10 mouse cellular contexts compared by ENCODE assay signal in the genomic region with DNA sequence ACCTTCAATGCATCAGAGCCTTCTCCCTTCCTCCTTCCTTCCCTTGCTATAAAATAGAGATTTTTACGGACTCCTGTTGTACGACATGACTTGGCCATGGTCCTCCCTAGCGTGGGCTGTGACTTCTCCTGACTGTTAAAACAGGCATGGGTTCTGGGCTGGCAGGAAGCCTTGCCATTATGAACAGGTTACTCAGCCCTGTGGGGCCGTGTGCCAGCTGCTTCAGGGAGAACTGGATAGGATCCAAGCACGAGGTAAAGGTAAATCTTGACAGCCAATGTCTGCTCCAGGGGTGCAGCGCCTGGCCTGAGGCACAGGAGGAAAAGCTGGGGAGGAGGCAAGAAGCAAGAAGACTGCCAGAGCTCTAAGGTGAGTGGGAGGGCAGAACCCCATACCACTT. TPM values are rescaled to one million over a fixed set of nuclear protein-coding genes. Genes with fewer than 3 reads are reported as not detected.
DNase-seq lines count a peak whose midpoint lies in the region; ATAC-seq and TF ChIP-seq lines count a peak whose summit lies in the region.
"Had no signal": no experiment of that assay in that cellular context is flagged by ENCODE, and none has a peak within 500 bp of the region (broad histone marks: within the 10 kb centered on the region; RNA-seq: fewer than 3 reads in every experiment).

No protein-coding gene starts in this region.

- TF ChIP-seq CTCF in midbrain, postnatal 0 days (IDR thresholded peaks at IDR 0.05): no peak
- no peak for TF ChIP-seq CTCF in lung, embryonic 14.5 days (IDR thresholded peaks at IDR 0.05; ENCODE audit: low read depth)

- peak; percentile 6 for DNase-seq in adrenal gland, postnatal 10 days
- no peak for DNase-seq in adrenal gland, postnatal 36 days
- peak; percentile 4 for DNase-seq in midbrain, postnatal 0 days (ENCODE audit: low spot score)
- DNase-seq in midbrain, embryonic 11.5 days (ENCODE audit: low spot score, missing footprints): no peak
- DNase-seq in lung, embryonic 14.5 days: peak; percentile 66
- no peak for DNase-seq in layer of hippocampus, adult 18-20 months (ENCODE audit: low spot score in 2 of 2)
- DNase-seq in adrenal gland, postnatal 14 days: no peak

- H3K27ac ChIP-seq in midbrain, postnatal 0 days (ENCODE audit: low read depth, low read length): no peak overlapping the region
- H3K27ac ChIP-seq in midbrain, embryonic 11.5 days (ENCODE audit: low read depth, low read length): no peak overlapping the region
- no peak overlapping the region for H3K27ac ChIP-seq in lung, embryonic 14.5 days (ENCODE audit: low read depth)
- H3K27ac ChIP-seq in stomach, embryonic 16.5 days (ENCODE audit: low read length): no peak overlapping the region
- H3K27ac ChIP-seq: layer of hippocampus, adult 2 months; midbrain, embryonic 12.5 days had no signal

- no peaks in the 10 kb centered on the region for H3K36me3 ChIP-seq in midbrain, postnatal 0 days (ENCODE audit: insufficient read depth, low read length)
- no peaks in the 10 kb centered on the region for H3K36me3 ChIP-seq in midbrain, embryonic 11.5 days (ENCODE audit: control insufficient read depth, insufficient read depth, low read length)
- H3K36me3 ChIP-seq in lung, embryonic 14.5 days (ENCODE audit: insufficient read depth): no peaks in the 10 kb centered on the region
- H3K36me3 ChIP-seq in stomach, embryonic 16.5 days (ENCODE audit: control insufficient read depth, insufficient read depth, low read length): no peaks in the 10 kb centered on the region
- H3K36me3 ChIP-seq: midbrain, embryonic 12.5 days had no signal

- no peak for ATAC-seq in midbrain, postnatal 0 days (ENCODE audit: low FRiP score)
- ATAC-seq in midbrain, embryonic 11.5 days (ENCODE audit: low FRiP score): no peak
- peak; percentile 68; the same call in 1 of the 2 replicates for ATAC-seq in lung, embryonic 14.5 days (ENCODE audit: insufficient read depth)
- peak; percentile 80; the same call in 1 of the 2 replicates for ATAC-seq in stomach, embryonic 16.5 days (ENCODE audit: insufficient read depth, low FRiP score)

- H3K4me2 ChIP-seq in midbrain, postnatal 0 days (ENCODE audit: low read depth, low read length, poor library complexity, severe bottlenecking): no peak overlapping the region
- H3K4me2 ChIP-seq in midbrain, embryonic 11.5 days: no peak overlapping the region
- H3K4me2 ChIP-seq in lung, embryonic 14.5 days: no peak overlapping the region
- no peak overlapping the region for H3K4me2 ChIP-seq in stomach, embryonic 16.5 days (ENCODE audit: low read depth, low read length)
- H3K4me2 ChIP-seq: midbrain, embryonic 12.5 days had no signal

- no peak overlapping the region for H3K4me3 ChIP-seq in midbrain, postnatal 0 days (ENCODE audit: low read depth, low read length)
- H3K4me3 ChIP-seq in midbrain, embryonic 11.5 days (ENCODE audit: low read depth, low read length): no peak overlapping the region
- H3K4me3 ChIP-seq in lung, embryonic 14.5 days (ENCODE audit: low read depth, low read length): no peak overlapping the region
- no peak overlapping the region for H3K4me3 ChIP-seq in stomach, embryonic 16.5 days (replicated peaks; ENCODE audit: low read length)
- H3K4me3 ChIP-seq: layer of hippocampus, adult 2 months; midbrain, embryonic 12.5 days had no signal

- no peaks in the 10 kb centered on the region for H3K9me3 ChIP-seq in midbrain, postnatal 0 days (ENCODE audit: low read length)
- H3K9me3 ChIP-seq in midbrain, embryonic 11.5 days (ENCODE audit: control insufficient read depth, low read length): no peaks in the 10 kb centered on the region
- H3K9me3 ChIP-seq in lung, embryonic 14.5 days (ENCODE audit: low read depth, low read length): no peaks in the 10 kb centered on the region
- no peaks in the 10 kb centered on the region for H3K9me3 ChIP-seq in stomach, embryonic 16.5 days (replicated peaks; ENCODE audit: control insufficient read depth, low read length)
- H3K9me3 ChIP-seq: midbrain, embryonic 12.5 days had no signal

- H3K27me3 ChIP-seq in midbrain, postnatal 0 days (ENCODE audit: insufficient read depth, low read length): no peaks in the 10 kb centered on the region
- no peaks in the 10 kb centered on the region for H3K27me3 ChIP-seq in midbrain, embryonic 11.5 days (ENCODE audit: control insufficient read depth, insufficient read depth, low read length)
- H3K27me3 ChIP-seq in lung, embryonic 14.5 days (ENCODE audit: insufficient read depth, low read length): no peaks in the 10 kb centered on the region
- no peaks in the 10 kb centered on the region for H3K27me3 ChIP-seq in stomach, embryonic 16.5 days (ENCODE audit: control insufficient read depth, insufficient read depth, low read length)
- H3K27me3 ChIP-seq: midbrain, embryonic 12.5 days had no signal

- no peak overlapping the region for H3K9ac ChIP-seq in midbrain, postnatal 0 days (replicated peaks; ENCODE audit: low read length, poor library complexity, severe bottlenecking)
- no peak overlapping the region for H3K9ac ChIP-seq in midbrain, embryonic 11.5 days (ENCODE audit: low read length)
- H3K9ac ChIP-seq in lung, embryonic 14.5 days: no peak overlapping the region
- H3K9ac ChIP-seq in stomach, embryonic 16.5 days (ENCODE audit: low read length): no peak overlapping the region
- H3K9ac ChIP-seq: midbrain, embryonic 12.5 days had no signal

- 80% methylated on average over 6 of the region's 6 CpGs for WGBS in midbrain, postnatal 0 days
- WGBS in midbrain, embryonic 11.5 days: 88% methylated on average over 6 of the region's 6 CpGs
- 61% methylated on average over 6 of the region's 6 CpGs for WGBS in lung, embryonic 14.5 days
- WGBS in stomach, embryonic 16.5 days: 57% methylated on average over 6 of the region's 6 CpGs

- H3K4me1 ChIP-seq in midbrain, postnatal 0 days (ENCODE audit: insufficient read depth, low read length): no peaks in the 10 kb centered on the region
- no peaks in the 10 kb centered on the region for H3K4me1 ChIP-seq in midbrain, embryonic 11.5 days (ENCODE audit: control insufficient read depth, insufficient read depth, low read length)
- H3K4me1 ChIP-seq in lung, embryonic 14.5 days (ENCODE audit: insufficient read depth): no peaks in the 10 kb centered on the region
- H3K4me1 ChIP-seq in stomach, embryonic 16.5 days (ENCODE audit: control insufficient read depth, insufficient read depth, low read length): no peaks in the 10 kb centered on the region
- H3K4me1 ChIP-seq: midbrain, embryonic 12.5 days had no signal

RNA-seq across cellular contexts. Expression of a gene that starts 9.5 kb away (rescaled TPM):
- 10 to 100 TPM; 14.4 to 24.0 TPM for total RNA-seq in adrenal gland, postnatal 10 days (2021)
- total RNA-seq in adrenal gland, postnatal 36 days (2021): 10 to 100 TPM; 20.3 to 21.3 TPM
- 38.3 and 40.1 TPM in 2 replicates for total RNA-seq in midbrain, postnatal 0 days (2014; rRNA removed)
- polyA plus RNA-seq in midbrain, postnatal 0 days (2015; fragmentation: Nextera tagmentation; extraction: Ambion mirVana): 55.3 and 59.7 TPM in 2 replicates
- polyA plus RNA-seq in midbrain, embryonic 11.5 days (2014; fragmentation: Nextera tagmentation; extraction: Ambion mirVana): 12.7 and 15.0 TPM in 2 replicates
- polyA plus RNA-seq in lung, embryonic 14.5 days (2014; fragmentation: Nextera tagmentation; extraction: Ambion mirVana): 27.1 and 29.4 TPM in 2 replicates
- 32.1 and 33.7 TPM in 2 replicates for polyA plus RNA-seq in stomach, embryonic 16.5 days (2015; fragmentation: Nextera tagmentation; extraction: Ambion mirVana)
- 10 to 100 TPM; 42.6 to 44.2 TPM for total RNA-seq in layer of hippocampus, adult 18-20 months (2021)
- total RNA-seq in adrenal gland, postnatal 14 days (2021): 16.4 and 20.5 TPM in 2 replicates

Comparison
In these comparisons a context has a peak if more than half of its experiments do, and no peak if none do; other contexts are left out.
1. DNase-seq: peak in adrenal gland, postnatal 10 days (single experiment), midbrain, postnatal 0 days (single experiment) and lung, embryonic 14.5 days (single experiment); none in adrenal gland, postnatal 36 days (0 of 2), midbrain, embryonic 11.5 days (single experiment), layer of hippocampus, adult 18-20 months (0 of 2) and adrenal gland, postnatal 14 days (single experiment).
2. ATAC-seq: peak in lung, embryonic 14.5 days (single experiment) and stomach, embryonic 16.5 days (single experiment); none in midbrain, postnatal 0 days (single experiment) and midbrain, embryonic 11.5 days (single experiment).